ENCODE assay signal across 13 mouse cellular contexts in the genomic region with DNA sequence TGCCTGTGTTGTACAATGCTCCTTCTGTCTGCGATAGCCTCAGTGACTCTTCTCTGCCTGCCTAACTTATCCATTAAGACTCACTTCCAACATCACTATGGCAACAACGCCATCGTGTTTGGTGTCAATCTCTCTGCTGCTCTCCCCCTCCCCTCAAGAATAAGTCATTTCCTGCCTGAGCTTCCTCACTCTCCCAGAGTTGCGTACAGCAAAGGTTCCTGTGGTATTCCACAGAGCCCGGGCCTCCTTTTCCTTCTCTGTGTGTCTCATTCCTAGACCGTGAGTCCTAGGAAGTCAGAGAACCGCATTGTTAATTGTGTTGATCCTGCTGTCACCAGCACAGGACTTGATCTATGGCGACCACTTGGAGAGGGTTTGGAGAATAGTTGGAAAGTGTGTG. TPM values are rescaled to one million over a fixed set of nuclear protein-coding genes. Genes with fewer than 3 reads are reported as not detected.
DNase-seq lines count a peak whose midpoint lies in the region; ATAC-seq and TF ChIP-seq lines count a peak whose summit lies in the region.
"Had no signal": no experiment of that assay in that cellular context is flagged by ENCODE, and none has a peak within 500 bp of the region (broad histone marks: within the 10 kb centered on the region; RNA-seq: fewer than 3 reads in every experiment).

No protein-coding gene starts in this region.

- 46% methylated on average over 8 of the region's 8 CpGs for WGBS in limb, embryonic 14.5 days
- WGBS in limb, embryonic 10.5 days = 52% methylated on average over 8 of the region's 8 CpGs
- WGBS in embryonic facial prominence, embryonic 14.5 days = 26% methylated on average over 8 of the region's 8 CpGs
- 65% methylated on average over 8 of the region's 8 CpGs for WGBS in forebrain, embryonic 12.5 days

- peaks cover 21% of the 10 kb centered on the region; the same call in 1 of the 2 replicates for H3K27me3 ChIP-seq in limb, embryonic 14.5 days (ENCODE audit: control insufficient read depth, insufficient read depth, low read length)
- peaks cover 40% of the 10 kb centered on the region for H3K27me3 ChIP-seq in limb, embryonic 10.5 days (ENCODE audit: low read depth, poor library complexity, severe bottlenecking)
- peaks cover 33% of the 10 kb centered on the region for H3K27me3 ChIP-seq in embryonic facial prominence, embryonic 14.5 days (replicated peaks; ENCODE audit: control insufficient read depth, insufficient read depth, low read length)
- peaks cover 35% of the 10 kb centered on the region for H3K27me3 ChIP-seq in forebrain, embryonic 12.5 days

- H3K9ac ChIP-seq in limb, embryonic 14.5 days (ENCODE audit: low read depth, low read length, severe bottlenecking) = no peak overlapping the region
- H3K9ac ChIP-seq in embryonic facial prominence, embryonic 14.5 days (ENCODE audit: low read depth, low read length) = no peak overlapping the region
- H3K9ac ChIP-seq in forebrain, embryonic 12.5 days = no peak overlapping the region
- H3K9ac ChIP-seq: neural tube, embryonic 13.5 days had no signal

- no peak overlapping the region for H3K4me3 ChIP-seq in limb, embryonic 14.5 days (replicated peaks; ENCODE audit: low read length)
- H3K4me3 ChIP-seq in limb, embryonic 10.5 days = no peak overlapping the region
- no peak overlapping the region for H3K4me3 ChIP-seq in embryonic facial prominence, embryonic 14.5 days (ENCODE audit: low read depth, low read length)
- H3K4me3 ChIP-seq in forebrain, embryonic 12.5 days (replicated peaks) = no peak overlapping the region
- H3K4me3 ChIP-seq: neural tube, embryonic 13.5 days had no signal

- H3K36me3 ChIP-seq in limb, embryonic 14.5 days (ENCODE audit: control insufficient read depth, insufficient read depth, low read length) = no peaks in the 10 kb centered on the region
- H3K36me3 ChIP-seq in limb, embryonic 10.5 days = no peaks in the 10 kb centered on the region
- H3K36me3 ChIP-seq in embryonic facial prominence, embryonic 14.5 days (ENCODE audit: control insufficient read depth, insufficient read depth, low read length) = no peaks in the 10 kb centered on the region
- H3K36me3 ChIP-seq in forebrain, embryonic 12.5 days (replicated peaks) = no peaks in the 10 kb centered on the region
- H3K36me3 ChIP-seq: G1E; neural tube, embryonic 13.5 days had no signal

- H3K9me3 ChIP-seq in limb, embryonic 14.5 days (ENCODE audit: control insufficient read depth, low read length) = no peaks in the 10 kb centered on the region
- H3K9me3 ChIP-seq in limb, embryonic 10.5 days (replicated peaks) = no peaks in the 10 kb centered on the region
- no peaks in the 10 kb centered on the region for H3K9me3 ChIP-seq in embryonic facial prominence, embryonic 14.5 days (ENCODE audit: control insufficient read depth, low read length)
- no peaks in the 10 kb centered on the region for H3K9me3 ChIP-seq in forebrain, embryonic 12.5 days
- H3K9me3 ChIP-seq: neural tube, embryonic 13.5 days had no signal

- no peak for TF ChIP-seq POLR2A in limb, embryonic 14.5 days (IDR thresholded peaks at IDR 0.05; ENCODE audit: borderline replicate concordance, extremely low read depth, insufficient read depth, insufficient read length)

- H3K4me1 ChIP-seq in limb, embryonic 14.5 days (ENCODE audit: control insufficient read depth, insufficient read depth, low read length) = peaks cover 3% of the 10 kb centered on the region
- H3K4me1 ChIP-seq in limb, embryonic 10.5 days = peaks cover 18% of the 10 kb centered on the region
- no peaks in the 10 kb centered on the region for H3K4me1 ChIP-seq in embryonic facial prominence, embryonic 14.5 days (ENCODE audit: control insufficient read depth, insufficient read depth, low read length)
- peaks cover 10% of the 10 kb centered on the region for H3K4me1 ChIP-seq in forebrain, embryonic 12.5 days

- no peak for ATAC-seq in limb, embryonic 14.5 days (ENCODE audit: low FRiP score, low read depth)
- peak; percentile 22; the same call in 1 of the 2 replicates for ATAC-seq in embryonic facial prominence, embryonic 14.5 days (ENCODE audit: low read depth)
- ATAC-seq in forebrain, embryonic 12.5 days (ENCODE audit: low FRiP score) = no peak
- no peak for ATAC-seq in cerebellum, adult (ENCODE audit: insufficient number of reproducible peaks, low FRiP score, low TSS enrichment)

- peak; percentile 23 for DNase-seq in limb, embryonic 14.5 days (ENCODE audit: low spot score)
- no peak for DNase-seq in limb, embryonic 10.5 days (ENCODE audit: low spot score)
- DNase-seq in 416B (ENCODE audit: low read depth) (peak; percentile 84), R1 (ENCODE audit: low read depth, low spot score) (peak; percentile 24)
- DNase-seq in embryonic facial prominence, embryonic 14.5 days (ENCODE audit: low spot score) = peak; percentile 31
- no peak for DNase-seq in layer of hippocampus, adult 9-10 months (ENCODE audit: low spot score)
- DNase-seq: adrenal gland, adult 2 months; cerebellum, adult 11 months; right cerebral cortex, postnatal 25 days had no signal

- no peak overlapping the region for H3K27ac ChIP-seq in limb, embryonic 14.5 days (replicated peaks; ENCODE audit: low read depth, low read length)
- no peak overlapping the region for H3K27ac ChIP-seq in limb, embryonic 10.5 days
- no peak overlapping the region for H3K27ac ChIP-seq in embryonic facial prominence, embryonic 14.5 days (replicated peaks; ENCODE audit: low read depth, low read length)
- H3K27ac ChIP-seq in forebrain, embryonic 12.5 days = no peak overlapping the region
- H3K27ac ChIP-seq: neural tube, embryonic 13.5 days had no signal

- H3K4me2 ChIP-seq in limb, embryonic 14.5 days (replicated peaks; ENCODE audit: low read depth, low read length, severe bottlenecking) = no peak overlapping the region
- H3K4me2 ChIP-seq in embryonic facial prominence, embryonic 14.5 days (ENCODE audit: low read depth, low read length) = no peak overlapping the region
- H3K4me2 ChIP-seq in forebrain, embryonic 12.5 days = no peak overlapping the region
- H3K4me2 ChIP-seq: neural tube, embryonic 13.5 days had no signal

RNA-seq across cellular contexts. Expression of gene Dock8, which starts 4.4 kb away (rescaled TPM):
- polyA plus RNA-seq in limb, embryonic 14.5 days (2012; rRNA removed) = 4.3 and 4.8 TPM in 2 replicates
- polyA plus RNA-seq in limb, embryonic 14.5 days (2014; fragmentation: Nextera tagmentation; extraction: Ambion mirVana) = 4.8 and 8.3 TPM in 2 replicates
- polyA plus RNA-seq in limb, embryonic 10.5 days (2016; fragmentation: Nextera tagmentation; extraction: Ambion mirVana) = 1.2 TPM in 2 replicates
- 4.4 and 5.6 TPM in 2 replicates for polyA plus RNA-seq in embryonic facial prominence, embryonic 14.5 days (2014; fragmentation: Nextera tagmentation; extraction: Ambion mirVana)
- polyA plus RNA-seq in forebrain, embryonic 12.5 days (2016; fragmentation: Nextera tagmentation; extraction: Ambion mirVana) = 1.3 TPM in 2 replicates

RNA-seq across cellular contexts. Expression of gene Cbwd1, which starts 33.5 kb away (rescaled TPM):
- polyA plus RNA-seq in limb, embryonic 14.5 days (2012; rRNA removed) = 7.7 and 12.3 TPM in 2 replicates
- polyA plus RNA-seq in limb, embryonic 14.5 days (2014; fragmentation: Nextera tagmentation; extraction: Ambion mirVana) = 17.6 and 18.8 TPM in 2 replicates
- polyA plus RNA-seq in limb, embryonic 10.5 days (2016; fragmentation: Nextera tagmentation; extraction: Ambion mirVana) = 23.6 and 24.2 TPM in 2 replicates
- 18.6 and 20.0 TPM in 2 replicates for polyA plus RNA-seq in embryonic facial prominence, embryonic 14.5 days (2014; fragmentation: Nextera tagmentation; extraction: Ambion mirVana)
- polyA plus RNA-seq in forebrain, embryonic 12.5 days (2016; fragmentation: Nextera tagmentation; extraction: Ambion mirVana) = 23.5 and 24.2 TPM in 2 replicates

Comparison
In these comparisons a context has a peak if more than half of its experiments do, and no peak if none do; other contexts are left out.
1. DNase-seq: peak in limb, embryonic 14.5 days (single experiment), 416B (single experiment), R1 (single experiment) and embryonic facial prominence, embryonic 14.5 days (single experiment); none in limb, embryonic 10.5 days (single experiment) and layer of hippocampus, adult 9-10 months (single experiment).